Mouse (Mus musculus) erythroblast, embryonic 14.5 days (primary cell): ENCODE measurements around the gene Vsir. TPM values are rescaled to one million over a fixed set of nuclear protein-coding genes. Genes with fewer than 3 reads are reported as not detected.

ENCODE experiments used
- H3K27me3 ChIP-seq: 2 replicates; pipeline ENCODE4 v1.6.1; 2012; ENCODE audit warnings: inconsistent platforms; ENCODE audit not compliant: control insufficient read depth
- H3K36me3 ChIP-seq: 2 replicates; pipeline ENCODE4 v1.6.1; 2012; ENCODE audit warnings: mild to moderate bottlenecking, inconsistent platforms; ENCODE audit not compliant: control insufficient read depth
- H3K4me1 ChIP-seq: 2 replicates; pipeline ENCODE4 v1.6.1; 2012; ENCODE audit warnings: inconsistent platforms; ENCODE audit not compliant: control insufficient read depth
- H3K4me3 ChIP-seq: replicated peaks from 2 replicates; pipeline ENCODE3; 2012; ENCODE audit warnings: moderate library complexity, mild to moderate bottlenecking, inconsistent platforms
- H3K9me3 ChIP-seq: 2 replicates; pipeline ENCODE4 v1.6.1; 2012; ENCODE audit warnings: low read length, inconsistent platforms, mixed read lengths; ENCODE audit not compliant: control insufficient read depth
- GATA1 ChIP-seq: IDR thresholded peaks from 2 replicates; pipeline ENCODE4 v1.6.1; 2012; ENCODE audit warnings: low read length, inconsistent platforms, mixed read lengths
- TAL1 ChIP-seq: IDR thresholded peaks from 3 replicates; pipeline ENCODE4 v1.6.1; 2012; ENCODE audit warnings: low read length, inconsistent platforms, mixed read lengths
- polyA plus RNA-seq: library from polyadenylated mRNA; stranded (reverse); fragments of >175 nt; gene quantifications from 2 replicates; pipeline ENCODE4 v1.2.3, GENCODE M21; 2012

Vsir gene
- 4.9 and 6.2 TPM in 2 replicates for polyA plus RNA-seq

DNA sequence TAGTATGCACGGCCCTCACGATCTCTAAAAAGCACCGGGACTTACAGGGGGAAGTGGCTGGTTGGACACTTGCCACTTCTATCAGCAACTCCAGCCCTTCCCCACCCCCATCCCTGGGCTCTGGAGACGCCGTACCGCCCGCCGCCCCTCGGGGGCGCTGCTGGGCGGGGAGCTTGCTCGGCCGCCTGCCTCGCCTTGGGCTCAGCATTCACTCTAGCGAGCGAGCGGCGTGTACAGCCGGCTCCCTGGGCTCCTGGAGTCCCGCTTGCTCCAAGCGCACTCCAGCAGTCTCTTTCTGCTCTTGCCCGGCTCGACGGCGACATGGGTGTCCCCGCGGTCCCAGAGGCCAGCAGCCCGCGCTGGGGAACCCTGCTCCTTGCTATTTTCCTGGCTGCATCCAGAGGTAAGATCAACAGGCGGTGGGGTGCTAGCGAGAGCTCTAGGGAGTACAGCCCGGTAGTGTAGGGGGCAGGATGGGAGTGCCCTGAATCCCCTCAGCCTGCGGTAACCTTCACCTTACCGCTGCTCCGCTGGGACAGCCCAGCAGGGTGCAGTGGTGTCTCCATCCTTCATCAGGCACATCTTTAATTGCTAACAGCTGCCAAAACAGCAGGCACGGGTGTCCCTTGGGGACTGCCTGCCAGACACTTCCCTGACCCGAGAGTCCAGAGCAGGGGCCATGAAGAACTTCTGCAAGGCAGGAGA, at the start of gene Vsir:
Vsir (plus strand) TSS at position 151 of the 705 bp plus-strand sequence.
- Histone ChIP-seq H3K4me1 (peaks cover 63% of the 10 kb centered on the region), H3K9me3 (no peaks in the 10 kb centered on the region), H3K4me3 (peak within 1 kb of the TSS; percentile 76), H3K27me3 (peaks cover 6% of the 10 kb centered on the region), H3K36me3 (peaks cover 9% of the 10 kb centered on the region)
- TF ChIP-seq TAL1: no peak
- no peak for TF ChIP-seq GATA1

GRCm38 (mm10) chr10:60299636-60300035, 47.0 kb upstream of the Vsir start:
- H3K27me3 ChIP-seq: no peaks in the 10 kb centered on the region
- H3K36me3 ChIP-seq: peaks cover 86% of the 10 kb centered on the region
- H3K4me1 ChIP-seq: no peaks in the 10 kb centered on the region
- TF ChIP-seq GATA1 (no peak), TAL1 (no peak)
- H3K9me3 ChIP-seq: no peaks in the 10 kb centered on the region
- H3K4me3 ChIP-seq: no peak overlapping the region

DNA sequence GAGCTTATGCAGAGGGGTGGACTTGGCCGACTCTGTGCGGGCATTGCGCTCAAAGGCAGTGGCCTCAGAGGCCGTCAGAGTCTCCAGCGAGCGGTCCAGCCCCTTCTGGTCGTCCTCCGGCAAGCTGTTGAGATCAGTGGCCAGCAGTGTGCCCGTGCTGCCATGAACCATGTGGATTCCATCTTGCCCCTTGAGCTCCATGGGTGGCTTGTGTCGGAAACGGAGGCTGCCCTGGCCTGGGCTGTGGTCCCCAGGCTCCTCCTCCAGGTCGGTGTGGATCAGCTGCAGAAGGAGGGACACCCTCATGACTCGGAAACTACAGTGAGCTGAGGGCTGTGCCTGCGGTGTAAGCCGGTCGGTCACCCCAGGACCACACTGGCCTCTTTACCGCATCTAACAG, 43.2 kb upstream of the Vsir start:
- Histone ChIP-seq H3K4me1 (no peaks in the 10 kb centered on the region), H3K27me3 (no peaks in the 10 kb centered on the region), H3K9me3 (peaks cover 2% of the 10 kb centered on the region; the same call in 1 of the 2 replicates), H3K36me3 (peaks cover 54% of the 10 kb centered on the region), H3K4me3 (no peak overlapping the region)
- TF ChIP-seq GATA1: no peak
- TF ChIP-seq TAL1: no peak

- TF ChIP-seq GATA1 (no peak), TAL1 (no peak)
- peaks cover 37% of the 10 kb centered on the region for H3K36me3 ChIP-seq
- H3K4me1 ChIP-seq: no peaks in the 10 kb centered on the region
- H3K9me3 ChIP-seq: peaks cover 2% of the 10 kb centered on the region; the same call in 1 of the 2 replicates
- H3K4me3 ChIP-seq: no peak overlapping the region
- no peaks in the 10 kb centered on the region for H3K27me3 ChIP-seq
These were observed 41.6 kb upstream of the Vsir start for GRCm38 (mm10) chr10:60304854-60305628.

DNA sequence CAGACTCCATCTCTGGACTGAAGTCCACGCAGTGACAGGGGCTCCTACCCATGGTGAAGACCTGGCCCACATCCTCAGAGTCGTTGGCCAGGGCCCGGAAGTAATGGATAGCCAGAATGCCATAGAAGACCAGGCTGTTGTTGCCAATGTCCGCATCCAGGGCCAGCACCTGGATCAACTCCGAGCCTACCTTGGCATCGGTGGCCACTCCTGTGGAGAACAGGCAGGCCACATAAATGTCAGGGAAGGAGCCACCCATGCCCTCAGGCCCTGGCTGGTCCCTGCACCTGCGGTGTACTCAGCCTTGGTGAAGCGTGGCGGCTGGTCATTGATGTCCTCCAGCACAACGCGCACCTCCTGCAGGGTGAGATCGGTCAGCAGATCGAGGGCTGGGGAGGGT, 36.0 kb upstream of the Vsir start:
- peaks cover 2% of the 10 kb centered on the region; the same call in 1 of the 2 replicates for H3K9me3 ChIP-seq
- TF ChIP-seq GATA1: no peak
- no peak for TF ChIP-seq TAL1
- no peak overlapping the region for H3K4me3 ChIP-seq
- no peaks in the 10 kb centered on the region for H3K4me1 ChIP-seq
- H3K36me3 ChIP-seq: no peaks in the 10 kb centered on the region
- H3K27me3 ChIP-seq: no peaks in the 10 kb centered on the region

DNA sequence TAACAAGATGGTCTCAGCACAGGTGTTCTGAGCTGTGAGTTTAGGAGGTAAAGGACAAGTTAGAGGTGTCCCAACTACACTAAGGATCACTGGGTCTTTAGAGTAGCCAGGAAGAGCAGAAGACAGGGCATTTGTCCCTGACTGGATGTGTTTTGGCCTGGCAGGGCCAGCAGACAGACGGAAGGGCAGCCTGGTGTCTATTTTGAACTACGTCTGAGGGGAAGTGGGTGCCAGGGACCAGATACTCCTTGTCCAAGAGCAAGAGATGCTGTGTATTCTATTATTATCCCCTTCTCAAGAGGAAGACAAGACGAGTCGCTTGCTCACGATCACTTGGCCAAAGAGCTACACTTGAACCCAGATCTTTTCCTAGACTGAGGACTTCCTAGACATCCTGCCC, 33.0 kb upstream of the Vsir start:
- no peaks in the 10 kb centered on the region for H3K9me3 ChIP-seq
- H3K27me3 ChIP-seq: no peaks in the 10 kb centered on the region
- no peak for TF ChIP-seq GATA1
- TF ChIP-seq TAL1: no peak
- H3K4me1 ChIP-seq: no peaks in the 10 kb centered on the region
- no peaks in the 10 kb centered on the region for H3K36me3 ChIP-seq
- H3K4me3 ChIP-seq: no peak overlapping the region

GRCm38 (mm10) chr10:60316166-60316565, 30.5 kb upstream of the Vsir start:
- no peaks in the 10 kb centered on the region for H3K4me1 ChIP-seq
- H3K4me3 ChIP-seq: no peak overlapping the region
- no peaks in the 10 kb centered on the region for H3K36me3 ChIP-seq
- no peak for TF ChIP-seq TAL1
- no peak for TF ChIP-seq GATA1
- H3K9me3 ChIP-seq: no peaks in the 10 kb centered on the region
- H3K27me3 ChIP-seq: no peaks in the 10 kb centered on the region

- H3K36me3 ChIP-seq: no peaks in the 10 kb centered on the region
- no peak overlapping the region for H3K4me3 ChIP-seq
- H3K27me3 ChIP-seq: no peaks in the 10 kb centered on the region; the same call in 1 of the 2 replicates
- H3K9me3 ChIP-seq: no peaks in the 10 kb centered on the region
- H3K4me1 ChIP-seq: peaks cover 3% of the 10 kb centered on the region
- TF ChIP-seq GATA1 (no peak), TAL1 (no peak)
These were observed 17.5 kb upstream of the Vsir start for GRCm38 (mm10) chr10:60328963-60329650.

GRCm38 (mm10) chr10:60334583-60334982, 12.1 kb upstream of the Vsir start:
- TF ChIP-seq TAL1 (no peak), GATA1 (no peak)
- Histone ChIP-seq H3K27me3 (no peaks in the 10 kb centered on the region), H3K9me3 (no peaks in the 10 kb centered on the region), H3K36me3 (no peaks in the 10 kb centered on the region), H3K4me1 (peaks cover 3% of the 10 kb centered on the region; the same call in 1 of the 2 replicates), H3K4me3 (no peak overlapping the region)
